Mouse (Mus musculus): ENCODE data around the gene Ctla2a.
"Not testable (repeated sequence)": the region's sequence is repeated elsewhere in the genome, so short reads cannot be mapped to it uniquely, and the experiment has no call there.

The Ctla2a gene

DNA sequence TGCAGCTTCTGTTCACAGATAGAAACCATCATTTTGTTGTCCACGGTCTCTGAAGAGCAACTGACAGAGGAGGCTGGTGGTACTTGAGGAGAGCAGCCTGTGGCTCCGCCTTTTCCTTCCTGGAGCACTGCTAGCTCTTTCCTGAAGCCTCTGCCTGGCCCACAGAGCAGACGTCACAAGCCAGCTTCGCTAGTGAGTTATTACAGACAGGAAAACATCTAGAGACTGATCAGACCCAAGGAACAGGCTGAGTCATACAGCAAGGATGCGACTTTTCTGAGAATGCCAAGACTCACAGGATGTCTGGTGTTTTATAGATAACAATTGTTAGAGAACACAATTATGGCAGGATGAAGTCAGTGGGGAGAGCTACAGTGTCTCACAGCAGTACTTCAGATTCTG, at the start of gene Ctla2a, which contains the start of gene Gm49391:
TSS of gene Ctla2a (minus strand) at position 126 of the 402 bp plus-strand sequence.
TSS of gene Gm49391 (minus strand) at position 72 of the 402 bp plus-strand sequence.
- in situ Hi-C loops (cut with MboI; ENCODE audit: low pct_unique_long_range_greater_than_20kb in 1 of 2, low sequenced_read_pairs in 2 of 2, unreplicated experiment in 1 of 2), result no loop called here

DNA sequence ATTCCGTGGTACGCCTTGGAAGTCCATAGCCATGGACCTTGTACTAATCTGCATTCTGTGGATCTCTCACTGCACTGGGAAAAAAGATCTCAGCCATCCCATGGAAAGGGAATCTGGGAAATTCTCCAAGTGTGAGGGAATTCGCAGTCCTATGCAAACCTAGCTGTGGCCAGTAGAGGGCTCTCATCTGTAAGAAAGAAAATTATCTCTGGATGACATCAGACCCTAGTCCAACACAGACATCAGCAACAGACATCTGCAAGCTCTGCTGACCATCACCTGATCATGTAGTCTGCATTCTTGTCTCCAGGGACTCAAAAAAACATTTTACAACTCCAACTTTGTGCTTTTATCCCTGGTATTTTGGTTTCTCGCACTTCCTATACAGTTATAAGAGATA, 35.9 kb upstream of the Ctla2a start:
- in situ Hi-C loops (cut with MboI; ENCODE audit: low pct_unique_long_range_greater_than_20kb in 1 of 2, low sequenced_read_pairs in 2 of 2, unreplicated experiment in 1 of 2), result not testable (repeated sequence)

DNA sequence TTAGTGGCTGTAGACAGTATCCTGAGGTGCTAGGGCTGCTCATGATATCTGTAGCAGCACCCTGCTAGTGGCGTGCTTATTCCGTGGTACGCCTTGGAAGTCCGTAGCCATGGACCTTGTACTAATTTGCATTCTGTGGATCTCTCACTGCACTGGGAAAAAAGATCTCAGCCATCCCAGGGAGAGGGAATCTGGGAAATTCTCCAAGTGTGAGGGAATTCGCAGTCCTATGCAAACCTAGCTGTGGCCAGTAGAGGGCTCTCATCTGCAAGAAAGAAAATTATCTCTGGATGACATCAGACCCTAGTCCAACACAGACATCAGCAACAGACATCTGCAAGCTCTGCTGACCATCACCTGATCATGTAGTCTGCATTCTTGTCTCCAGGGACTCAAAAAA, 27.6 kb upstream of the Ctla2a start:
- in situ Hi-C loops (cut with MboI; ENCODE audit: low pct_unique_long_range_greater_than_20kb in 1 of 2, low sequenced_read_pairs in 2 of 2, unreplicated experiment in 1 of 2), result not testable (repeated sequence)

DNA sequence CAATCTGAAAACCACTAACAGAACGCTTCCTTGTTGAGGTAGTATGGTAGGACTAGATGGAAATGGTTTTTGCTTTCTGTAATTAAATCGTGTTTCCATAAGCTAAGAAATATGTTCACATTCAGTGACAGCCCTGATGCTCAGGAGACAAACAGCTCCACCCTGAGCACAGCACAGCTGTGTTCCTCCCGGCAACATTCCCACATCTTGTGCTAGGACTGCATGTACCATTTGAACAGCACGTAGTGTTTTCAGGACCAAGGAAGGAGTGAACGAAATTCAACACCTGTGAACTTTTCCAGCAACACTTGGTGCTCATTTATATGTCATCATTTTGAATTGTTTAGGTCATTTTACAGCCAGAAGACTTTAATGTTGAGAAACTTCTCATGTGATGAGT, 25.3 kb upstream of the Ctla2a start:
- in situ Hi-C loops (cut with MboI; ENCODE audit: low pct_unique_long_range_greater_than_20kb in 1 of 2, low sequenced_read_pairs in 2 of 2, unreplicated experiment in 1 of 2), result no loop called here

GRCm38 (mm10) chr13:60941884-60942283, 5.5 kb upstream of the Ctla2a start, which contains the start of gene Tpbpa:
Gene Tpbpa, minus strand, starts transcription at chr13:60941984.
- in situ Hi-C loops (cut with MboI; ENCODE audit: low pct_unique_long_range_greater_than_20kb in 1 of 2, low sequenced_read_pairs in 2 of 2, unreplicated experiment in 1 of 2), result not testable (repeated sequence)

- in situ Hi-C loops (cut with MboI; ENCODE audit: low pct_unique_long_range_greater_than_20kb in 1 of 2, low sequenced_read_pairs in 2 of 2, unreplicated experiment in 1 of 2), result not testable (repeated sequence)
Observed at GRCm38 (mm10) chr13:60935490-60935889, 935 bp downstream of the Ctla2a start, which contains the start of gene Gm49393. Gene Gm49393, minus strand, starts transcription at chr13:60935590.

- in situ Hi-C loops (cut with MboI; ENCODE audit: low pct_unique_long_range_greater_than_20kb in 1 of 2, low sequenced_read_pairs in 2 of 2, unreplicated experiment in 1 of 2), result not testable (repeated sequence)
Observed at GRCm38 (mm10) chr13:60904780-60905179, 31.6 kb downstream of the Ctla2a start, which contains the start of gene Tpbpb. Gene Tpbpb, minus strand, starts transcription at chr13:60904880.

DNA sequence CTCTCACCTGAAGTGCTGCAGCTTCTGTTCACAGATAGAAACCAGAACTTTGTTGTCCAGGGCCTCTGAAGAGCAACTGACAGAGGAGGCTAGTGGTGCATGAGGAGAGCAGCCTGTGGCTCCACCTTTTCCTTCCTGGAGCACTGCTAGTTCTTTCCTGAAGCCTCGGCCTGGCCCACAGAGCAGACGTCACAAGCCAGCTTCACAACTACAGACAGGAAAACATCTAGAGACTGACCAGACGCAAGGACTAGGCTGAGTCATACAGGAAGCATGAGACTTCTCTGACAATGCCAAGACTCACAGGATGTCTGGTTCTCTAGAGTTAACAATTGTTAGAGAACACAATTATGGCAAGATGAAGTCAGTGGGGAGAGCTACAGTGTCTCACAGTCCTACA, 39.1 kb downstream of the Ctla2a start, which contains the start of gene Ctla2b:
TSS of gene Ctla2b (minus strand) at position 120 of the 400 bp plus-strand sequence.
- in situ Hi-C loops (cut with MboI; ENCODE audit: low pct_unique_long_range_greater_than_20kb in 1 of 2, low sequenced_read_pairs in 2 of 2, unreplicated experiment in 1 of 2), result no loop called here

GRCm38 (mm10) chr13:60896794-60897193, 39.6 kb downstream of the Ctla2a start, which contains the start of gene Gm49392:
Gene Gm49392, minus strand, starts transcription at chr13:60896894.
- in situ Hi-C loops (cut with MboI; ENCODE audit: low pct_unique_long_range_greater_than_20kb in 1 of 2, low sequenced_read_pairs in 2 of 2, unreplicated experiment in 1 of 2), result not testable (repeated sequence)

- in situ Hi-C loops (cut with MboI; ENCODE audit: low pct_unique_long_range_greater_than_20kb in 1 of 2, low sequenced_read_pairs in 2 of 2, unreplicated experiment in 1 of 2), result no loop called here
Observed at GRCm38 (mm10) chr13:60895406-60896160, 40.8 kb downstream of the Ctla2a start.

- in situ Hi-C loops (cut with MboI; ENCODE audit: low pct_unique_long_range_greater_than_20kb in 1 of 2, low sequenced_read_pairs in 2 of 2, unreplicated experiment in 1 of 2), result no loop called here
Observed at GRCm38 (mm10) chr13:60892301-60892700, 44.1 kb downstream of the Ctla2a start.

All from mouse embryonic stem cell (cell line).